Mouse (Mus musculus) forebrain, embryonic 12.5 days (tissue): ENCODE results near the gene Alkbh3. TPM values are rescaled to one million over a fixed set of nuclear protein-coding genes. Genes with fewer than 3 reads are reported as not detected.

Source experiments
- ATAC-seq: fragments of 200-750 bp; cut with Nextera tagmentation; 2 replicates; pipeline ENCODE4 v1.8.0; 2017; ENCODE audit warnings: moderate TSS enrichment; ENCODE audit not compliant: low FRiP score
- H3K27ac ChIP-seq: fragments of 300-500 bp; sonication (generic); 2 replicates; pipeline ENCODE4 v1.5.1; 2016; ENCODE audit warnings: mild to moderate bottlenecking
- H3K27me3 ChIP-seq: fragments of 300-500 bp; sonication (generic); 2 replicates; pipeline ENCODE4 v1.6.1; 2016; ENCODE audit warnings: mild to moderate bottlenecking
- H3K36me3 ChIP-seq: fragments of 300-500 bp; sonication (generic); replicated peaks from 2 replicates; pipeline ENCODE4 v1.6.1; 2016; ENCODE audit warnings: mild to moderate bottlenecking
- H3K4me1 ChIP-seq: fragments of 300-500 bp; sonication (generic); 2 replicates; pipeline ENCODE4 v1.6.1; 2016
- H3K4me2 ChIP-seq: fragments of 300-500 bp; sonication (generic); 2 replicates; pipeline ENCODE4 v1.6.1; 2016; ENCODE audit warnings: mild to moderate bottlenecking, moderate library complexity
- H3K4me3 ChIP-seq: fragments of 300-500 bp; sonication (generic); replicated peaks from 2 replicates; pipeline ENCODE4 v1.5.1; 2016; ENCODE audit warnings: mild to moderate bottlenecking
- H3K9ac ChIP-seq: fragments of 300-500 bp; sonication (generic); 2 replicates; pipeline ENCODE4 v1.6.1; 2016; ENCODE audit warnings: mild to moderate bottlenecking
- H3K9me3 ChIP-seq: fragments of 300-500 bp; sonication (generic); 2 replicates; pipeline ENCODE4 v1.6.1; 2016
- WGBS: fragments of 180-500 bp; shearing (Covaris S2); methylation state at CpG from one replicate; pipeline ENCODE4 v1.1.7; 2016; 5-methylcytosine and 5-hydroxymethylcytosine counted together
- polyA plus RNA-seq: library from polyadenylated mRNA; unstranded; fragments of >200 nt; fragmentation: Nextera tagmentation; extraction: Ambion mirVana; gene quantifications from 2 replicates; pipeline ENCODE4 v1.2.1, GENCODE M21; 2016

The Alkbh3 gene
- polyA plus RNA-seq, 1 experiment from 2014 or later, result 52.3 TPM

- Histone ChIP-seq H3K9ac (no peak overlapping the region), H3K4me3 (no peak overlapping the region), H3K27ac (no peak overlapping the region), H3K4me2 (no peak overlapping the region), H3K9me3 (no peaks in the 10 kb centered on the region), H3K36me3 (peaks cover 3% of the 10 kb centered on the region; the same call in 1 of the 2 replicates), H3K27me3 (no peaks in the 10 kb centered on the region), H3K4me1 (peaks cover 23% of the 10 kb centered on the region)
- no peak for ATAC-seq
- 89% methylated on average over 3 of the region's 3 CpGs for WGBS
Observed at GRCm38 (mm10) chr2:94042461-94042860, 31.9 kb upstream of the Alkbh3 start.

DNA sequence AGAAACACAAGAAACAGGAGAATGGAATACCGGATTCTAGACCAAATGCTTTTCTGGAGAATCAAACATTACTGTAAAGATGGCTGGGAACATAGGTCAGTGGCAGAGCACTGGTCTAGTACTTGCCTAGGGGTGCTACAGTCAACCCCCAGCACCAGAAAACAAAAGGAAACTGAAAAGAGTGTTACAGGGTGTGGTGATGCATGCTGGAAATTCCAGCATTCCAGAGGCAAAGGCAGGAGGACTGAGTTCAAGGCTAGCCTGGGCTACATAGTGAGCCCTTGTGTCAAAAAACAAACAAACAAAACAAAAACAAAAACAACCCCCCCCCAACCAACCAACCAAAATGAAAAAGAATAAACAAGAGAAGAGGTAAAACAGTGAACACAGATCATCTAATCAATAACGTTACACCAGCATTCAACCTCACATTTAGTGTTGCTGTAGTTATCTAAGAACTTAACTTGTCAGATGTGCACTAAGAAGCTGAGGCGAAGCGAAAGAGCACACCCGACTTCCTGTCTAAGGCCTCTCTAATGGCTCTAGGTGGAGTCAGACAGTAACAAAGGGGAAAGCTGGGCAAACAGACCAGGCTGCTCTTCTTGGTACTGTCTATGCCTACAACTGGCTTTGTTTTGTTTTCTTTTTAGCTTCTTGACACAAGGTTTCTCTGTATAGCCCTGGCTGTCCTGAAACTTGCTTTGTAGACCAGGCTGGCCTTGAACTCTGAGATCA is 30.0 kb upstream of the Alkbh3 start:
- H3K4me3 ChIP-seq, result no peak overlapping the region
- peaks cover 23% of the 10 kb centered on the region for H3K4me1 ChIP-seq
- no peaks in the 10 kb centered on the region for H3K27me3 ChIP-seq
- no peak for ATAC-seq
- no peaks in the 10 kb centered on the region for H3K9me3 ChIP-seq
- H3K4me2 ChIP-seq, result no peak overlapping the region
- H3K36me3 ChIP-seq, result peaks cover 3% of the 10 kb centered on the region; the same call in 1 of the 2 replicates
- no peak overlapping the region for H3K27ac ChIP-seq
- 92% methylated on average over 5 of the region's 5 CpGs for WGBS
- no peak overlapping the region for H3K9ac ChIP-seq

DNA sequence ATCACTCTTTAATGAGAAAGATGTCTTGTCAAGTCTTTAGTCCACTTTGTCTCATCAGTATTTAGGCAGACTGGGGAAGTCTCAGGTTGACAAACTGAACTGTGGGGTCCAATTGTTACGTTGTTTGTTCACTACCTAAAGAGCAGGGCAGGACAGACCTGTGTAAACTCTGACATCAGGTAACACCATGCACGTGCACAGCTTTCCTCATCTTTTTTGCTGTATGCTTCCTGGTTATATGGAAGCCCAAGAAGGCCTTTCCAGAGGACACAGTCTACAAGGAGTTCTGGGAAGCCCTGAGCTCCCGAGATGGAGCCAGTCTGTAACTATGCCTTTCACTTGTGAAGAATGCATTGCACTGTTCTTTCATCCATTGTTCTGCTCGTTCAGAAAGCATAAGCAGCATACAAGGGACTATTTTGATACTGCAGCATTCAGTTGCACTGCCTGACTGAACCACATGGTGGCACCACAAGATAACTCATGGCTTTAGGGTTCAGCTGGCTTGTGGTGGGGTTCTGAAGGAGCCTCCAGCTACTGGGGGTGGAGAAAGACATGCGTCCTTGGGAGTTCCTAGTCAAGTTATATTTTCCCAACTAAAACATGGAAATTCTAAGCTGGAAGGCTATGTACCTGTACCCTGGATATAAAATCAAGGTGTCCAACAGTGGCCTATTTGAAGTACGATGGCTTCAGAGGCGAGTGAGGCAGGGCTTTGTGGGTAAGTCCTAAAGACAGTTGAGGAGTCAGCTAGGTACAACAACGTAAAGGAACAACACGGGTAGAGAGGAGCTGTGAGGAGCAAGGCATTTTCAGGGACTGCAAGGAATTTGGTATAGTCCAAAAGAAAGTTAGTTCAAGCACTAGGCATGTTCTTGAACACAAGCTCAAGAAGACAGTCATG is 25.1 kb upstream of the Alkbh3 start:
- Histone ChIP-seq H3K27me3 (no peaks in the 10 kb centered on the region), H3K4me3 (no peak overlapping the region), H3K36me3 (peaks cover 15% of the 10 kb centered on the region), H3K9ac (no peak overlapping the region), H3K4me2 (no peak overlapping the region), H3K9me3 (no peaks in the 10 kb centered on the region), H3K4me1 (no peaks in the 10 kb centered on the region), H3K27ac (no peak overlapping the region)
- ATAC-seq, result peak; percentile 53
- WGBS, result 65% methylated on average over 9 of the region's 9 CpGs

DNA sequence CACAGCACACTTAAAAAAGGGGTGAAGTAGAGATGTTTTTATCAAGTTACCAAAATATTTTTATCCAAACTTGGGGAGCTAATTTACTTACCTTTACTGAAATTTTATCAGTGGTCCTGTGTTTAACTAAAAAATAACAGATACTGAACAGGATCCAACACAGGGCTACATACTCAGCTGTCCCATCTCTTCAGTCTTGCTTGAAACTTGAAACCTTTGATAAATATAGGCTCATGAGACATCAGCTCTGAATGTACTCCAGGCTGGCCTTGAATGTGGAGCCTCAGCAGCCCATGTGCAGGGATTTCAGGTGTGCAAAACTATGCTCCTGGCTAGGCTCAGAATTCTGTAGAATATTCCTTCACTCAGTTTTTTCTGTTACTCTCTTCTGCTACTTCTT is 20.0 kb upstream of the Alkbh3 start:
- no peaks in the 10 kb centered on the region for H3K9me3 ChIP-seq
- no peaks in the 10 kb centered on the region for H3K27me3 ChIP-seq
- no peak overlapping the region for H3K4me3 ChIP-seq
- no peak overlapping the region for H3K4me2 ChIP-seq
- no peak for ATAC-seq
- H3K4me1 ChIP-seq, result no peaks in the 10 kb centered on the region
- H3K36me3 ChIP-seq, result peaks cover 15% of the 10 kb centered on the region
- H3K9ac ChIP-seq, result no peak overlapping the region
- no peak overlapping the region for H3K27ac ChIP-seq

GRCm38 (mm10) chr2:94024637-94025036 is 14.0 kb upstream of the Alkbh3 start:
- Histone ChIP-seq H3K4me2 (no peak overlapping the region), H3K27me3 (no peaks in the 10 kb centered on the region), H3K9ac (no peak overlapping the region), H3K27ac (no peak overlapping the region), H3K4me1 (no peaks in the 10 kb centered on the region), H3K9me3 (no peaks in the 10 kb centered on the region), H3K4me3 (no peak overlapping the region), H3K36me3 (no peaks in the 10 kb centered on the region)
- WGBS, result 63% methylated on average over 6 of the region's 6 CpGs
- no peak for ATAC-seq

- WGBS, result 1% methylated on average over 2 of the region's 2 CpGs
Observed at GRCm38 (mm10) chr2:94002331-94002730, 8.3 kb downstream of the Alkbh3 start.

DNA sequence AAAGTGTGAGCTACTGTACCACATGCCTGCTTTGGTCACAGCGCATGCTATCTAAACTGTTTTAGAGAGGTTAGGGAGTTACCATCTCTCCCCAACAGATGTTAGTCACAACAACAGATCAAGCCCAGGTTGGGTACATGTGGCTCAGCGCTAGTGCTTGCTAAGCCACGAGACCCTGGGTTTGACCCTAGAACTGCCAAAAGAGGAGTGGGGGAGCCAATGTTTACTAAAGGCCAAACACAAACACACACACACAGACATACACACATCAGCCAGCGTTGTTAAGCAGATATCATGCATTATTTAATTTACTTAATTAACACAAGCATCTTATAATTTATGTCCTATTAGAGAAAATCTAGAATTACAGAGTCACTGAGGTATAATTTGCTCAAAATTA is 8.7 kb downstream of the Alkbh3 start:
- Histone ChIP-seq H3K36me3 (peaks cover 61% of the 10 kb centered on the region), H3K9ac (no peak overlapping the region), H3K27me3 (no peaks in the 10 kb centered on the region), H3K4me2 (no peak overlapping the region), H3K9me3 (no peaks in the 10 kb centered on the region), H3K27ac (0 out of 2 replicates have a peak overlapping the region, but pooled peaks have one; percentile 16), H3K4me3 (no peak overlapping the region), H3K4me1 (no peaks in the 10 kb centered on the region)
- 0 out of 2 replicates have a peak, but pooled peaks have one; percentile 36 for ATAC-seq
- WGBS, result 83% methylated on average over 4 of the region's 4 CpGs

More at GRCm38 (mm10) chr2:94002331-94002730, 8.3 kb downstream of the Alkbh3 start:
- H3K27ac ChIP-seq, result no peak overlapping the region
- H3K27me3 ChIP-seq, result no peaks in the 10 kb centered on the region
- H3K9me3 ChIP-seq, result no peaks in the 10 kb centered on the region
- H3K4me1 ChIP-seq, result no peaks in the 10 kb centered on the region
- H3K4me2 ChIP-seq, result no peak overlapping the region
- H3K9ac ChIP-seq, result no peak overlapping the region
- H3K36me3 ChIP-seq, result peaks cover 64% of the 10 kb centered on the region
- ATAC-seq, result peak; percentile 70; the same call in 1 of the 2 replicates
- no peak overlapping the region for H3K4me3 ChIP-seq

GRCm38 (mm10) chr2:94001411-94001810 is 9.2 kb downstream of the Alkbh3 start:
- ATAC-seq, result no peak

GRCm38 (mm10) chr2:93996254-93996653 is 14.4 kb downstream of the Alkbh3 start, which contains the start of gene Gm27027:
Gene Gm27027, minus strand, starts transcription at chr2:93996354.
- Histone ChIP-seq H3K9me3 (no peaks in the 10 kb centered on the region), H3K36me3 (peaks cover 65% of the 10 kb centered on the region)
- WGBS, result 92% methylated on average over 6 of the region's 6 CpGs

More at GRCm38 (mm10) chr2:94001411-94001810, 9.2 kb downstream of the Alkbh3 start:
- Histone ChIP-seq H3K9me3 (no peaks in the 10 kb centered on the region), H3K27me3 (no peaks in the 10 kb centered on the region), H3K4me1 (no peaks in the 10 kb centered on the region), H3K4me3 (no peak overlapping the region), H3K36me3 (peaks cover 56% of the 10 kb centered on the region), H3K27ac (no peak overlapping the region), H3K9ac (no peak overlapping the region), H3K4me2 (no peak overlapping the region)
- WGBS, result 89% methylated on average over 6 of the region's 6 CpGs

DNA sequence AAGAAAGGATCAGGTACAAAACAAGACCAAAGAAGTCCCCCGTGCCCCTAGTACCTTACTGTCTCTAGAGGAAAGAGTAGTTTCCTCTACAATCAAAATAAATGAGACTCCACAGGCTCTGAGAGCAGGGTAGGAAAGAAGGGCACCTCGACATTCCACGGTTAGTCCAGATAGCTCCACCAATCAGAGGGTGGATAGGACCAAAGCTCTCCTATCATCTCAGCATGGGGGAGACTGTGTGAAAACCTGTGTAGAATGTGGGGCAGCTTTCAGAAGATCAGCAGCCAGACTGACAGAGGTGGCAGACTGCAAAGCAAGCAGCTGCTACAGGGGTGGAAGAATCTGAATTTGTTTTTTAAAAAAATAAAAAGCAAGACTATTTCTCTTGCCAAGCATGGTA is 17.8 kb downstream of the Alkbh3 start:
- ATAC-seq, result peak; percentile 58; the same call in 1 of the 2 replicates
- Histone ChIP-seq H3K9me3 (no peaks in the 10 kb centered on the region), H3K27ac (peak overlapping the region; percentile 60), H3K4me2 (no peak overlapping the region), H3K9ac (no peak overlapping the region), H3K4me1 (peaks cover 14% of the 10 kb centered on the region), H3K36me3 (peaks cover 82% of the 10 kb centered on the region), H3K4me3 (no peak overlapping the region), H3K27me3 (no peaks in the 10 kb centered on the region)
- WGBS, result 55% methylated on average over 3 of the region's 3 CpGs

More at GRCm38 (mm10) chr2:93996254-93996653, 14.4 kb downstream of the Alkbh3 start, which contains the start of gene Gm27027:
- Histone ChIP-seq H3K4me3 (no peak within 1 kb of the TSS), H3K9ac (no peak within 1 kb of the TSS), H3K4me1 (peaks cover 14% of the 10 kb centered on the region), H3K4me2 (no peak within 1 kb of the TSS), H3K27ac (no peak within 1 kb of the TSS), H3K27me3 (no peaks in the 10 kb centered on the region)
- ATAC-seq, result no peak

GRCm38 (mm10) chr2:93992259-93992658 is 18.3 kb downstream of the Alkbh3 start:
- peaks cover 14% of the 10 kb centered on the region for H3K4me1 ChIP-seq
- no peak overlapping the region for H3K4me3 ChIP-seq
- H3K27me3 ChIP-seq, result no peaks in the 10 kb centered on the region
- 28% methylated on average over 5 of the region's 5 CpGs for WGBS
- H3K36me3 ChIP-seq, result peaks cover 81% of the 10 kb centered on the region
- peak overlapping the region; percentile 60 for H3K27ac ChIP-seq
- ATAC-seq, result peak; percentile 63
- no peaks in the 10 kb centered on the region for H3K9me3 ChIP-seq
- no peak overlapping the region for H3K4me2 ChIP-seq
- no peak overlapping the region for H3K9ac ChIP-seq

DNA sequence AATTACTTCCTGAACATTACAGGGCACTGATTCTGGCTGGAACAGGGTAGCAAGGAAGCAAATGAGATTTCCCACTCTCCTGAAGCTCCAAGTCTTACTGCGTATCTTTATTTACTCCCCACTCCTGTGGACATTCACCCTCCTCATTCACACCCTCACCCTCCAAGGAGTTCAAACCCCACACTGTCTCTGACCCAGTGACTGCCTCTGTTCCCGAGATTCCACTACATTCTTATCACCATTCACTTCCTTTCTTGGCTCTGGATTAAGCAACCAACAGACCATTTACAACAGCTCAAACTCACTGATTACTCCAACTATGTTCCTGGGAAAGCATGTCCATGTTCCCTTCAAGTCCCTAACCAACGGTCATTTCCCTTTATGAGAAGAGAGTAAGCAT is 19.3 kb downstream of the Alkbh3 start:
- Histone ChIP-seq H3K27me3 (no peaks in the 10 kb centered on the region), H3K27ac (peak overlapping the region; percentile 53; the same call in 1 of the 2 replicates), H3K4me2 (no peak overlapping the region), H3K36me3 (peaks cover 79% of the 10 kb centered on the region), H3K9me3 (no peaks in the 10 kb centered on the region), H3K4me1 (peaks cover 14% of the 10 kb centered on the region), H3K4me3 (no peak overlapping the region), H3K9ac (no peak overlapping the region)
- 88% methylated on average over 3 of the region's 3 CpGs for WGBS
- ATAC-seq, result no peak
